Mouse (Mus musculus) bone marrow, adult 2 months (tissue): ENCODE data around the gene Gm7534.

ENCODE experiments used
- CTCF ChIP-seq: fragments of 200-500 bp; IDR thresholded peaks from 2 replicates; pipeline ENCODE4 v1.5.1; 2011; ENCODE audit warnings: low read length, control low read depth; ENCODE audit not compliant: control insufficient read depth, insufficient read depth
- POLR2A ChIP-seq: fragments of 200-500 bp; IDR thresholded peaks from 2 replicates; pipeline ENCODE4 v1.6.1; 2011; ENCODE audit warnings: low read depth, mild to moderate bottlenecking, control low read depth, low read length, borderline replicate concordance; ENCODE audit not compliant: control insufficient read depth

DNA sequence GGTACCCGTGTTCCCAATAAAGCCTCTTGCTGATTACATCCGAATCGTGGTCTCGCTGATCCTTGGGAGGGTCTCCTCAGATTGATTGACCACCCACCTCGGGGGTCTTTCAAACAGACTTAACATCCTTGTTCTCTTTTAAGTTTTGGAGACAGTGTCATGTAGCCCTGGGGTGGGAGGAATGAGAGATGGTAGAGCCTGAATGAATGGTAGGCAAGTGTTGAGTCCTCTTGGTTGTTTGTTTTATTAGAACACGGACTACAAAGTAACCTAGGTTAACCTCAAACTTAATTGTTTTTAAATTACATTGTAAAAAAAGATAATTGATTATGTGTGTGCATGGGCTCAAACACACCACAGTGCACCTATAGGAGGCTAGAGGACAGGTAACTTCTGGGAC, 38.2 kb downstream of the Gm7534 start:
- TF ChIP-seq CTCF, result no peak
- TF ChIP-seq POLR2A, result no peak
